Mouse (Mus musculus) frontal cortex, postnatal 14 days (tissue): ENCODE data around the gene Hoxa6.

ENCODE experiments used
- DNase-seq, 2 experiments: peaks; one replicate each; pipeline ENCODE4 v3.0.0; 2022; ENCODE audit warnings: low spot score in 2 of 2

Gene Hoxa6

DNA sequence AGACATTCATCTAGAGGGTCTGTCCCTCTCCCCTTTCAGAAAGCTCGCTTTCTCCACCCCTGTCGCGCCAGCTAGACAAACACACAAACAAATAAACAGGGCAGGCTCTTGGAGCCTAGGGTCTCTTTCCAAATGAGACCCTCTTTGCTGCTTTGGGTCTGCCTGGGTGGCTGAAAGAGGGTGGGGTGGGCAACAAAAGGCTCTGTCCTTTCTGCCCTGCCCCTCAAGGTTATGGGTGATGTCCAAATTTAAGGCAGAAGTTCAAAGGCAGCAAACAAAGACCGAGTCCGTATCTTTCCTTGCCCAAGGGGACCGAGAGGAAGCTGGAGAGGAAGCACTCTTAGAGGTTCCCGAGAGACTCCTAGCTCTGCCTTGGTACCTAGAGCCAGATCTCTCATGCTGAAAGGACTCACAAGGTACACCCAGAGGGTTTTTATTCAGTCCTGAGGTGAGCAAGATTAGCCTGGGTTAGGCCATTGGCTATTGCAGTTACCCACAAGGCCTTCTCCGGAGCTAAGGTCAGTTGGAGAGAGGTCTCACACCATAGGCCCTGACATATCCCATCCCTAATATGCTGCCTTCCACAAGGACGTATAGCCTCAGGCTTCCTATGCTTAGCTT is 32.6 kb upstream of the Hoxa6 start:
- no peak for DNase-seq

DNA sequence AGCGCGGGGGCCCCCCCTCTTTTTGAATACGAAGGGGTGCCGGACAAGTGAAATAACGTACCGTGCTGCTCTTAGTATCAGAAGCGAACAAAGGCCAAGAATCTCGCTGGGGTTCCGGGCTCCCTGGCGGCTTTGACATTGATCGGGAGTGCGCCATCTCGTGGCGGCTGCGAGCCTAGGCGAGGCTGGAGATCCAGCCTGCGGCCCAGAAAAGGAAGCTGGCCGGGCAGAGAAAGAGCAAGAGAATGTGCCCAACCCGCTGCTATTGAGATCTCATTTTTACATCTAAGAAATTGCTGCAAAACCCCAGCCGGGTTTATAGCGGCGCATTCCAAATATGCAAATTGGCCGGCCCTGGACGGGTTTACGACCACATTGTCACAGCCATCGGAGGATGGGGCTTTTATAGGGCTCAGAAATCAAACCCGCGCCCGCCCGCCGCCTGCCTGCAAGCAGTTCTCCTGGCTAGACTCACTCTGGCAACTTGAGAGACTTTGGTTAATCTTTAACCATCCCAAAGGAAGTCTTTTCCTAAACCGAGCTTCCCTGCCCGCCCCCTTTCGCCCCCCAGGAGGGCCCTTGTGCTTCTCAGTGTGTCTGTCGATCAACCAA is 32.0 kb upstream of the Hoxa6 start, which contains the start of gene Hoxa10:
TSS of gene Hoxa10 (minus strand) at position 466 of the 612 bp plus-strand sequence.
- DNase-seq = no peak

DNA sequence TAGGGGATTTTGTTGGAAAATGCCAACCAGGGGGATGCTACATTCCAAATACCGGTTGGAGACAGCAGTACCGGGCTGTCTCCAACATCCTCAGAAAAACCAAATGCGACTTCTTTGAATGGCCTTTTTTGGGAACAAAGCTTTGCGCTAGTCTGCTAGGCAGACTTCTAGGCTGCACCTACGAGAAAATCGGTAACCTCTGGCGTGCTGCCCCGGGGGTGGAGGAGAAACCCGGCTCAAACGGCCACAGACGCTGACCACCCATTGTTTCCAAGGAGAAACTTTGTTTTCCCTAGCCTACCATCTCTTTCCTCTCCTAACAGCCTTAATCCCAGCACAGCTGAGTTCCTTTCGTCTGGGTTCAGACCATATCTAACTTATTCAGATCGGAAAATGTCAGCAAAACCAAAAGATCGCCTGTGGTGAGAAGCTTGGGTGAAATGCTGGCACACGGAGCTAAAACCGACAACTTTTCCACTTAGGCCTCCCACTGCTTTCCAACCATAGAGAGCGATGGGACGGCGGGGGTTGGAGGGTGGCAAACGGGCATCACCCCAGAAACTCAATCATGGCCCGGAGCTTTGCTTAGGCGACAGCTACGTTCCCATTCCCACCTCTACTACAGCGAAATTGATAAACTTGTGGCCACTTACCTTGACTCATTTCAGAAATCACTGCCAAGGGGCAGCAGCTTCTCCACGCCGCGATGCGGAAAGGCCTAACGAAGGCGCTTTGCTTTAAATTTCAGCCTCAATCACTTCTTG is 31.3 kb upstream of the Hoxa6 start:
- no peak for DNase-seq

DNA sequence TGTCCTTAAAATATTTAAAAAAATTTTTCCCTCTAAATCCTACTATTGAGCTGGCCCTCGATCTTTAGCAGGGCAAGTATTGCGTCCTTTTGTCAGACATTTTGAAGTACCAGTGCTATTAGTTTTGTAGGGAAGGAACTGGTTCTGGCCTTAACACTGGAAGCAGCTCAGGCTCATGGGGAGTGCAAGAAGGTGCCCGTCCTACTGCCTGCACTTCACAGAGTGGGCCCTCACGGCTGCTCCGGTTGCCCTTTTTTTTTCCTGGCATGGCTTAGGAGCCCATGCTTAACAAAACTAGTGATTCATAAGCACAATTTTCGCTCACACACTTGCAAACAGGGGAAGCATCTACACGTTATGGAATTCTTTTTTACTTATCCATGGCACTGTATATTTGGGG is 30.5 kb upstream of the Hoxa6 start:
- DNase-seq = no peak

DNA sequence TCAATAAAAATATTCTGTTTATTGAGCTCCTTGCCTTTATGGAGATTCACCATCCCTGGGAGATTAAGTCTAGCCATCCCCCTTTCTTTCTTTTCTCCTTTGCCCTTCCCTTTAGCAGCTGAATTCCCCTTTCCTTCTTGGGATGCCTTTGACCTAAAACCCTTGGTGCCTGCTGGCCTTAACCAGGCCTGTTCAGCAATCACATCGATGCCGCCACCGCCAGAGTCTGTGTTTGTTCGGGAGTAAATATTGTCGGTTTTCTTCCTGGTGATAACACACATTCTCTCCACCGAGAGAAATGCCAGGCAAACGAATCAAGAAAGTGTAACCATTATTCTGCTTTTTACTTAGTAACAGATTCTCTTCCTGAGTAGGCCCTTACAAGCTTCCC is 29.6 kb upstream of the Hoxa6 start:
- no peak for DNase-seq

DNA sequence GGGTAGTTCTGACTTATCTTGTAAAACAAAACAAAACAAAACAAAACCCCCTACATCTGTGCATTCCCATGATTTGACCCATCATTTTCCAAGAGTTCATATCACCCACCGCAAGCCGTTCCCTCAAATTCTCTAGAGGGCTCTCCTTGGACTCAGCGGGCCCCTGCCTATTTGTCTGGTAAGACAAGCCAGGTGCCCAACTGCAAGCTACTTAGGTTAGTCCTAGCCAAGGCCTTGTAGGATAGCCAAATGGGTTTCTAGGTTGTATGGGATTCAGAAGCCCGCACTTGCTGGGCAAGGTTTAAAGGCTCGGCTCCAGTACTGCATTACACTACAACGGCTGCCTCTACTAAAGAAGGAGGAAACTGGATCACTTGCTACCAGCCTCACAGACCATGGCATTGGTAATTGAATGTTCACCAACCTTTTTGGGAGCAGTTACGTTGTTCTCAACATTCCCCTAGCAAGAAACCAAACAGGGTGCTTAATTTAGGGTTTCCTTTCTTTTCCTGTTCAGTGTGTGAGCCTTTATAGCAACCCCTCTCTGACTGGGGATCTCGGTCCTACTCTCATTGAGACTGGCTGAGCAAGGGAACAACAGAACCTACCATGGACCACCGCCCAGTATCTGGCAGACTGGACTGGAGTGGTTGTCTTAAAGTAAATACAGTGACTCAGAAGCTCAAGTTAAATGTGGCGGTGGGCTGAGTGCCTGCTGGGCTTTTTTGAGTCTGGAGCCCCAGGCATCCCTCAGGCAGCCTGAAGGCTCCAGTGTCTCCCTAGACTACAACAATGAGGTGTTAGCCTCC is 29.0 kb upstream of the Hoxa6 start:
- no peak for DNase-seq

DNA sequence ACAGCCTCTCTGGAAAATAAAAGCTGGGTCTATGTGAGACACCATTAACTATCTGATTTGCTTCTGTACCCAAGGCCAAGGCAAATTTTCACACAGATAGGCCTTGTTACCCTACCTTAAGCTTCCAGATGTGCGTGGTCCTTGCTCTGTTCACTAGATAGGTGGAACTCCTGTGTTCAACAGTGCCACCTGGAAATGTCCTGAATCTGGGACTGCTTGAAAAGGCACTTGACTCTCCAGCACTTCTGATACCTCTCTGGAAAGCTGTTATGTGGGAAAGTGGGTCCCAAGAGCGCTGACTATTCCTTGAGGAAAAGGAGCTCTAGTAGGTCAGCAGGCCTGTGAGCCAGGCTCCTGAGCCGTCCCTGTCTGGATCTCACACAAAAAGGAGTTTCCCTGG is 28.3 kb upstream of the Hoxa6 start:
- DNase-seq = no peak

DNA sequence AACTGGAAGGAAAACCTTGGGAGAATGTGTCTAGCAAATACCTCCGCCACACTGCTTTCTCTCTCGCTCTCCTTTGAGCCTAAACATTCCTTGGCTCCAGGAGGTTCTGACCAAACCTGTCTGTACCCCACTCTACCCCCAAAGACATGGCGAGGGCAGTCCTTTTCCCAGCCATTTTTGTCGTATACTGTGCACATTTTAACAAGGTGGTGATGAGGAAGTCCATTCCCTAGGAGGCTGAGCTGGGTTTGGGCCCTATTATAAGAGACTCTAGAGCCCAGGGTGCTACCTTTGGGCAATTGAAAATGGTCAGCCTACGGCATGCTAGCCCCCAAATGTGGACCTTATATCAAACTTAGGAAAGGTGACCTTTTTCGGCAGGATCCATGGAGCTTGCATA is 27.3 kb upstream of the Hoxa6 start:
- DNase-seq = no peak

DNA sequence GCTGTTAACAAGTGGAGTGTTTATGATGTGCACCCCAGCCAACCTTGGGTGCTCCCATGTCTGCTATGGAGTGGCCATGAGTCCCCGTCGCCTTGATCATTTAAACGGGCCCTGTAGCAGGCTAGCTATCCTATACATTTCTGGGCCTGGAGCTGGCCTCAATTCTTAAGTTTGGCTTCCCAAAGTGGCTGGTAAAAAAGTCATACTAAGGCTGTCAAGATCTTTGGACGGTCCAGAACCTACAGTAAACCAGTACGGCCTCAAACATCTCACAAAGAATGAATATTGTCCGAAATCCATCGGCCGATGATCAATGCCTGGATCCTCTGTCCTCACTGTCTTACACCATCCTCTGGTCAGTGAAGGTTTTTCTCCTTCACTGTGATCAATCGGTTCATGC is 26.7 kb upstream of the Hoxa6 start:
- DNase-seq = no peak

DNA sequence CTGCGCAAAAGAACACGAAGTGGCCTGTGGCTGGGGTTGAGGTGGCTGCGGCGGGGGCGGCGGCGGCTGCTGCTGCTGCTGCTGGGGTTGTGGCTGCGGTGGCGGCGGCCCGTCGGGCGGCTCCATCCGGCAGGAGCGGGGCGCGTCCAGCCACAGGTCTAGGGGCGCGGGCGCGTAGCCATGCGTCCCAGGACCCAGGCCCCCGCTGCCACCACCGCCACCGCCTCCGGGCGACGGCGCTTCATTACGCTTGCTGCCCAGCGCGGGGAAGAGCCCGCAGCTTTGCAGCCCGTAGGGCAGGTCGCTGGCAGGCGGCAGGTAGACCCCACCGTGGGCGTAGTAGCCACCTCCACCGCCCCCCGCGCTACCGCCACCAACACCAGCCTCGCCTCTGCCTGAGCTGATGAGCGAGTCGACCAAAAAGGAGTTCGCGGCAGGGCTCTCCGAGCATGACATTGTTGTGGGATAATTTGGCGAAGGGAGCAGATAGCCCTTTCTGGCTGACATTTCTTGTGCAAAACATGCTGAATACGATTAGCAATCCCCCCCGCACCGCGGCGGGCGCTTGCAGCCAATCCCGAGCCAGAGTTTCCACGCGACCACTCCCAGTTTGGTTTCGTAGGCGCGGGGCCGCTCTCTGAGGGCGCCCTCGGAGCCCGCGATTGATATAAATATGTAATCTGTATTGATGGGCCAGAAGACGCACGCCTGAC is 26.1 kb upstream of the Hoxa6 start:
- no peak for DNase-seq

DNA sequence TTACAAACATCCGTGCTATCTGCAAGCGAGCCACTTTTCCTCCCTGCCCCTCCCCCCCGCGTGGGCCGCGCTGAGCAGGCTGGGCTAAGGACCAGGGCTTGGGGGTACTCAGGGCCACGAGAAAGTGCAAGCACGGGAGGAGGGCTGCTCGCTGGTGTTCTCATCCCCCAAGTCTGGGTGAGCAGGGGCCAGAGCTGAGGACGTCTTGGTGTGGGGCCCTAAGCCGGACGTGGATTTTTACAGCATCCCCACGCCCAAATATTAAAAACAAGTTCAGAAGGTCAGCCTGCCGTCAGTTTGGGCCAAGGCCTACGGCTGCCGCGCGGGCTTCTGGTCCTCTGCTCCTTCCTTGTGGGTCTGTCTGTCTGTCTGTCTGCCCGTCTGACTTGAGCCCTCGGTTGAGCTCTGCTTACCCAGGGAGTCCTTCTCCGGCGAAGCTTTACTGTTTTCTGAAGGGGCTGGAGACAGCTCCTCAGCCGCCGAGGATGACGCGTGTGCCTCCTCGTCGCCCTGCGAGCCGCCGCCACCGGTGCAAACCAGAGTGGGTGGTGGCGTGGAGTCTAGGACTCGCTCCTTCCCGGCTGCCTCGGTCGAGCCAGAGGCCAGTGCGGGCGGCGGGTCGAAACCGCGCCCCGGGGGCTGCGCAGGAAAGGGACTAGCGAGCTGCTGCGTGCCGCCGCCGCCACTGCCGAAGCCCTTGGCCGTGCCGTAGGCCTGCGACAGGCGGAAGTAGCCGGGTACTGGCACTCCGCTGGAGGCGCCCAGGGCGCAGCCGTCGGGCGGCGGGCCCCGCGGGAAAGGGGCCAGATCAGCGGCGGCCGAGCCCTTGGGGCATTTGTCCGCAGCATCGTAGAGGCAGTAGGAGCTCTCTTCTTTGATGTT is 25.3 kb upstream of the Hoxa6 start:
- DNase-seq = no peak

DNA sequence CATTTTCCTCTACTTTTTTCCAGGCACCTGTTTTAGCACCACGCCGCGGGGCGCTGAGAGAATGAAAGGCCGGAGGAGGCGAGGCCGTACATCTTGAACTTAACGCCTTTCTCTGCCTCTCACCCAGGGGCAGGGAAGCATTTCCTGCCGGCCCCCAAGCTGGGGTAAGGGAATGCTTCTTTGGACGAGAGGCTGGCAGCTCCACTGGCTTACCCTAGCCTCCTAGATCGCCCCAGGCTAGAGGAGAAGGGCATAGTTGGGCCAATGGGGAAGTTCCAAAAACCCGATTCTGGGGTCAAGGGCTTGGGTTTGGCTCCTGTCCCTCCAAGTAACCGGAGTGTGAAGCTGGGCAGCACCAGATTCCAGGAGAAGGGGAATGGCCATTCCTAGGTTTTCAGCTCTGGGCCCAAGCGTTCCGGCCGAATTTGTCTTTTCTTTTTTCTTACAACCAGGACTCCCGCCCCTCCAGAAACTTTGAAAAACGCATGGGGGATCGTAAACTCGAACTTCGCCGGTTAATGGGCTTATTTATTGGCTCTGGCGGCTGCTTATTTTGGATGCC is 24.5 kb upstream of the Hoxa6 start:
- DNase-seq = no peak

DNA sequence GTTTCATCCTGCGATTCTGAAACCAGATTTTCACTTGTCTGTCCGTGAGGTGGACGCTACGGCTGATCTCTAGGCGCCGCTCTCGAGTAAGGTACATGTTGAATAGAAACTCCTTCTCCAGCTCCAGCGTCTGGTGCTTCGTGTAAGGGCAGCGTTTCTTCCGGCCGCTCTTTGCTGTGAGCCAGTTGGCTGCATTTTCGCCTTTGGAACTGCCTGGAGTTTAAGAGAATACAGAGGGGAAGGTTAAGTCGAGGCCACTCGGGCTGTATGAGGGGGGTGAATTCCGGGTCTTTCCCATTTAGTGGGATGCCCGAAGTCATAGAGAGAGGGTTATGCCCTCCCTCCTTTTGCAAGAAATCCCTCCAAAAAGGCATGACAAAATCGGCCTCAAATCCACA is 24.0 kb upstream of the Hoxa6 start:
- no peak for DNase-seq

DNA sequence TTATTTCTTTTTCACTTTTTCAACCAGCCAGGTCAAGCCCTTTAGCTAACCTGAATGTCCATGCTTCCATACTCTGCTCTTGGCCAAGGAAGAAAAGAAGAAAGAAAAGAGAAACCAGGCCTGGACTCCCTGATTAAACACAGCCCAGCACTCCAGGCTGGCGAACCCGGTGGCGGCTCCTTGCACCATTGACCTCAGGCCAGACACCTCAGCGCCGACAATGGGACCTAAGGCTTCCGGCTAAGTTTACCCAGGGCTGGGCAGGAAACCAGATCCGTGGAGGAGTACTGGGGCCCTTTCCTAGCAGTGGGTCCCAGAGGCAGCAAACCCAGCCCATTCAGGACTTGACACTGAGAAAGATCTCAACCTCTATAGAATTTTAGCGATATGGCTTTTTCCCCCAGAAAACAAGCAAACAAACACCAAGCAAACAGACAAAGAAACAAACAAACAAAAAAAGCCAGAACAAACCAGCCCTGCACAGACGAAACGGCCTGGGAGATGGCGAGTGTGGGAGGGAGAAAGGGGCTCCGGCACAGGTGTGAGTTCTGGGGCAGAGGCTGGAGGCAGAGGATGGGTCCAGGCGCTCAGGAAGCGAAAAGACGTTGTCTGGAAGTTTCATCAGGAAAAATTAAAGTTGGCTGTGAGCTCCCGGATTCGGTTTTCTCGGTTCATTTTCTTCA is 23.5 kb upstream of the Hoxa6 start:
- DNase-seq = no peak

DNA sequence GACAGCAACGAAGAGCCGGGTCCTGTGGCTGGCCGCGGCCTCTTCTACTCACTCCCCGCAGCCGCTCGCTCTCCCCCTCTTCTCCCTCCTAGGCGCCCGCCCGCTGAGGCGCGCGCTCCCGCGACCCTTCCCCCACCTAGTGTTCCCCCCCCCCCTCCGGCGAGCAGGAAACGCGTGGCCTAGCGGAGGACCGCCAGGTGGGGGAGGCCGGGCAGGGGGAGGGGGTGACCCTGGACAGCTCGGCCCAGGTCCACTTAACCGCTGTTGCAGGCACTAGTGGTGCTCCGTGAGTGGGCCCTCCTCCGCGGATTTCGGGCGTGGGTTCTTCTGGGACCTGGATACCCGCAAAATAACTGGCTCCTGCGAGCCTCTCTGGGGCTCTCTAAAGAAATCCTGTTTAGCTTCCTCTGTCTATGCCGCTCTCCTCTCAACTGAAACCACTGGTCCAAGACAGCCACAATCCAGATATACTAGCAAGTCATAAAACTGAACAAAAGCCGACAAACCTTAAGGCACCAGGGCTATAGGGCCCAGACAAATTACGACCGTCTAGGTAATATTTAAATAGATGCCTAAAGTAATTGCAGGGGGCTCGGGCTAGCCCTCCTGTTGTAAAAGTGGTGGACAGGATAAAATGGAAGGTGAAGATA is 22.1 kb upstream of the Hoxa6 start, which contains the start of gene Hoxa9:
TSS of gene Hoxa9 (minus strand) at position 574 of the 650 bp plus-strand sequence.
- DNase-seq = no peak

DNA sequence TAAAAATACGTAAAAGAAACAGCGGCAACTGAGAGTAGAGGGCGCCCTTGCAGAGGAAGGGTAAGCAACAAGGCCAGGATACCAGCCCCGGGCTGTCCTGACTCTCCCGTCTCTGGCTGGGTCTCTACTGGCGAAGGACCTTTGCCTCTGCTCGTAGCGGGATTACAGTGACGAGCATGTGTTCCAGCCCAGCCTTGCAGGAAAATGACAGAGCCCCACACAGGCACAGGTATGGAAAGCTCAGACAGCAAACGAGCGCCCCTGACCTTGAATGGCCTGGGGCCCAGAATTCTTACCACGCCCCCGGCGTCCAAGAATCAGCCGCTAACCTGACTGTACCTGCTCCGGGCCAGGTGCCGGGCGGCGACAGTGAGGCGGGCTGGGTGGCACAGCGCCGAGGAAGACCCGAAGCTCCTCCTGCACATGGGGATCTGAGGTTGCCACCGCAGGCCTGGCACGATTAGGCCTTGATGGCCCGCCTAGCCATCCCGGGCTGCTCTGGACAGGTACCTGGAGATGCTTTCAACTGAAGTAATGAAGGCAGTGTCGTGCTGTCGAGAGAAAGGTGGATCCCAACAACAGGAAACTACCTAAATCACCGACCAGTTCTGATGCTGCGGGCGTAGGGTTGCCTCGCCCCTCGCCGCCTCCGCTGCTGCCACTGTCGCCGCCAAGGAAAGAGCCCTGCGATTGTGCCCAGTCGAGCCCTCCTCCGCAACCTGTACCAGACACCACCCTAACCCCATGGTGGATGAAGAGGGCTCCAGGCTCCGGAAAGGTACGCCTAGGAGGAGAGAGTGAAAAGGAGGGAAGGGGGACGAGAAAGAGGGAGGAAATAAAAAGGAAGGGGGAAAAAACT is 21.3 kb upstream of the Hoxa6 start:
- no peak for DNase-seq

DNA sequence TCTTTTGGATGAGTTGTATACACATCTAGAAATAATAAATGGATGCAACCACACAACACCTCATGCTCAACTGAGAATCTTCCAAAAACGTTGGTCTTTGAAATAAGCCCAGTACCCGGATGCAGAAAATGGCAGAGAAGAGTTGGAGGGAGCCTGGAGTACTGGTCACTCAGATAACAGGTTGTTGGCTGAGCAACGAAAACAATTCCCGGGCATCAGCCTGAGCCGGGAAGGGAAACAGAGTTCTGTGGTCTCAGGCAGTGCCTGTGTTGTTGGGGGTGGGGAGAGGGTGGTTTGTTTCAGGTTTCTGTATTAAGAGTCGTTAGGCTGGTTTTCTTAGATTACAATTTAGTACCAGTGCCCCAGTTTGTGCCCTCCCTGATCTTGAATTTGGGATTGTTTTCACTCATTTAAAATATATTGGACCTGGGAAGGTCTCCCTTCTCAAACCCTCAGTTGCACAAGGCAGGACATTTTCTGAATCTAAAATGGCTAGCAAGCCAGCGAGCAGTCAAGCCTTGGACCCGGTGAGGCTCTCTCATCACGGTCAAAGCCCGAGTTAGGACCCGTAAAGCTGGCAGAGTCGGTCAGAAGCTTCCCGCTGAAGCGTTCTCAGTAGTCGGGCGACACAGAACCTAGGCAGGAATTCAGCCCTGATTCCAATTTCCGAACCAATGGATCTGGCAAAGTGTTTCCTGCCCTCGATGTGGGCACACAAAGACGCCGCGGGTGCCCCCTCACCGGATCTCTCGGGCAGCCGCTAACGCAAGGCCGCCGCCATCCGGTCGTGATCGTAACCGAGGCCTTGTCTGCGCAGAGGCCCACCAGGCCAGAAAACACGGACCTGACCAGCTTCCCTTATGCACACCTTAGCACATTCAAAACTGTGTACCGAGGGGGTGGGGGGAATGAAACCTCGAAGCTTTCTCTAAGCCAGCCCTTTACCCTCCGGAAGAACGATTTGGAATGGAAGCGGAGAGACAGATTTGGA is 20.2 kb upstream of the Hoxa6 start:
- no peak for DNase-seq
